In genomic region chr16:52449889-52450244, GRCm38 (mm10) we compare ENCODE assay signal across 8 mouse cellular contexts. TPM values are rescaled to one million over a fixed set of nuclear protein-coding genes. Genes with fewer than 3 reads are reported as not detected.
DNase-seq lines count a peak whose midpoint lies in the region; ATAC-seq and TF ChIP-seq lines count a peak whose summit lies in the region.

No protein-coding gene starts in this region.

- H3K36me3 ChIP-seq in forebrain, postnatal 0 days (ENCODE audit: insufficient read depth) = no peaks in the 10 kb centered on the region
- no peaks in the 10 kb centered on the region for H3K36me3 ChIP-seq in macrophage (ENCODE audit: inconsistent target)

- no peaks in the 10 kb centered on the region for H3K9me3 ChIP-seq in forebrain, postnatal 0 days (ENCODE audit: low read length)

- H3K27me3 ChIP-seq in forebrain, postnatal 0 days (ENCODE audit: insufficient read depth, low read length) = no peaks in the 10 kb centered on the region

- peak overlapping the region; percentile 80 for H3K27ac ChIP-seq in forebrain, postnatal 0 days (ENCODE audit: low read depth, low read length)
- peak overlapping the region; percentile 72 for H3K27ac ChIP-seq in macrophage

- H3K79me2 ChIP-seq in macrophage (ENCODE audit: inconsistent target) = peaks cover 79% of the 10 kb centered on the region

- H3K4me3 ChIP-seq in forebrain, postnatal 0 days (ENCODE audit: low read depth, low read length) = peak overlapping the region; percentile 74
- H3K4me3 ChIP-seq in macrophage (ENCODE audit: inconsistent target) = peak overlapping the region; percentile 96

- no peak for DNase-seq in frontal cortex, postnatal 14 days (ENCODE audit: low spot score in 2 of 2)
- peak; percentile 22 for DNase-seq in CD4-positive helper T cell, adult 2 months (ENCODE audit: low read depth, low spot score)
- peak; percentile 79 for DNase-seq in forebrain, postnatal 0 days
- no peak for DNase-seq in urinary bladder, postnatal 25 days (ENCODE audit: low spot score)
- no peak for DNase-seq in cerebellum, postnatal 10 days
- DNase-seq in layer of hippocampus, adult 9-11 months = no peak

- peak overlapping the region; percentile 56 for H3K9ac ChIP-seq in forebrain, postnatal 0 days

- peak; percentile 69 for TF ChIP-seq CTCF in forebrain, postnatal 0 days (IDR thresholded peaks at IDR 0.05; ENCODE audit: low read depth)

- ATAC-seq in frontal cortex, adult (ENCODE audit: low TSS enrichment) = peak; percentile 17
- no peak for ATAC-seq in forebrain, postnatal 0 days

- no peaks in the 10 kb centered on the region for H3K4me1 ChIP-seq in forebrain, postnatal 0 days (ENCODE audit: insufficient read depth)

- H3K4me2 ChIP-seq in forebrain, postnatal 0 days (ENCODE audit: low read depth) = peak overlapping the region; percentile 69

- WGBS in forebrain, postnatal 0 days = 1% methylated on average over 3 of the region's 3 CpGs
- 13% methylated on average over 3 of the region's 3 CpGs for WGBS in macrophage (ENCODE audit: missing documents)

RNA-seq across cellular contexts. Expression of gene Alcam, which starts 4.0 kb away (rescaled TPM):
- total RNA-seq in forebrain, postnatal 0 days (2014; rRNA removed) = 135 and 146 TPM in 2 replicates
- 21.8 and 30.8 TPM in 2 replicates for polyA plus RNA-seq in forebrain, postnatal 0 days (2015; fragmentation: Nextera tagmentation; extraction: Ambion mirVana)
- total RNA-seq in macrophage (2018; cell fraction: chromatin; rRNA removed) = 1,000 to 10,000 TPM in 2 of 26 experiments, 100 to 1,000 TPM in 24; 136 to 1,652 (median 442) TPM
- 100 to 1,000 TPM in 24 of 26 experiments, 10 to 100 TPM in 2; 85.8 to 258 (median 182) TPM for total RNA-seq in macrophage (2018; cell fraction: cytosol; rRNA removed)
- 1,000 to 10,000 TPM in 1 of 26 experiments, 100 to 1,000 TPM in 25; 128 to 1,190 (median 364) TPM for total RNA-seq in macrophage (2018; cell fraction: nucleus; rRNA removed)
- polyA plus RNA-seq in macrophage (2018) = 108 to 331 TPM (median 162 TPM) in 3 replicates

Comparison
In these comparisons a context has a peak if more than half of its experiments do, and no peak if none do; other contexts are left out.
1. DNase-seq: peak in CD4-positive helper T cell, adult 2 months (single experiment) and forebrain, postnatal 0 days (single experiment); none in frontal cortex, postnatal 14 days (0 of 2), urinary bladder, postnatal 25 days (single experiment), cerebellum, postnatal 10 days (0 of 2) and layer of hippocampus, adult 9-11 months (single experiment).